Mouse (Mus musculus) hindbrain, embryonic 10.5 days (tissue): ENCODE data around the gene Ccser2. TPM values are rescaled to one million over a fixed set of nuclear protein-coding genes. Genes with fewer than 3 reads are reported as not detected.
A peak's percentile ranks its signal among the peaks of the same experiment; 100 is the strongest.

Experiments
- DNase-seq: peaks from one replicate; pipeline ENCODE4 v3.0.0-alpha.2; 2017; ENCODE audit warnings: low spot score
- H3K27ac ChIP-seq: fragments of 300-500 bp; sonication (generic); 2 replicates; pipeline ENCODE4 v1.5.1; 2016; ENCODE audit warnings: mild to moderate bottlenecking, moderate library complexity
- H3K27me3 ChIP-seq: fragments of 300-500 bp; sonication (generic); 2 replicates; pipeline ENCODE4 v1.6.1; 2016; ENCODE audit warnings: mild to moderate bottlenecking; ENCODE audit not compliant: poor library complexity, insufficient read depth, severe bottlenecking
- H3K36me3 ChIP-seq: fragments of 300-500 bp; sonication (generic); 2 replicates; pipeline ENCODE4 v1.6.1; 2016; ENCODE audit warnings: mild to moderate bottlenecking, moderate library complexity
- H3K4me1 ChIP-seq: fragments of 300-500 bp; sonication (generic); replicated peaks from 2 replicates; pipeline ENCODE4 v1.6.1; 2016; ENCODE audit warnings: mild to moderate bottlenecking
- H3K4me3 ChIP-seq: fragments of 300-500 bp; sonication (generic); 2 replicates; pipeline ENCODE4 v1.5.1; 2016; ENCODE audit warnings: mild to moderate bottlenecking, moderate library complexity
- H3K9me3 ChIP-seq: fragments of 300-500 bp; sonication (generic); 2 replicates; pipeline ENCODE4 v1.6.1; 2016; ENCODE audit warnings: mild to moderate bottlenecking, moderate library complexity
- WGBS: fragments of 180-500 bp; shearing (Covaris S2); methylation state at CpG from one replicate; pipeline ENCODE4 v1.1.7; 2016; 5-methylcytosine and 5-hydroxymethylcytosine counted together
- polyA plus RNA-seq: library from polyadenylated mRNA; unstranded; fragments of >200 nt; fragmentation: Nextera tagmentation; extraction: Ambion mirVana; gene quantifications from 2 replicates; pipeline ENCODE4 v1.2.1, GENCODE M21; 2016

Gene Ccser2
- polyA plus RNA-seq, 1 experiment from 2014 or later = 34.9 TPM

GRCm38 (mm10) chr14:36894701-36895100, 73.9 kb downstream of the Ccser2 start:
- Histone ChIP-seq H3K27ac (no peak overlapping the region), H3K36me3 (peaks cover 15% of the 10 kb centered on the region), H3K9me3 (no peaks in the 10 kb centered on the region), H3K4me1 (no peaks in the 10 kb centered on the region), H3K27me3 (no peaks in the 10 kb centered on the region), H3K4me3 (no peak overlapping the region)
- WGBS = 94% methylated on average over 3 of the region's 3 CpGs
- no peak for DNase-seq

- Histone ChIP-seq H3K4me1 (no peaks in the 10 kb centered on the region), H3K27me3 (no peaks in the 10 kb centered on the region), H3K9me3 (no peaks in the 10 kb centered on the region), H3K36me3 (peaks cover 11% of the 10 kb centered on the region), H3K27ac (no peak overlapping the region), H3K4me3 (no peak overlapping the region)
- 69% methylated on average over 2 of the region's 2 CpGs for WGBS
- DNase-seq = no peak
Measured at GRCm38 (mm10) chr14:36892762-36893358, 75.7 kb downstream of the Ccser2 start.

- Histone ChIP-seq H3K36me3 (peaks cover 5% of the 10 kb centered on the region; the same call in 1 of the 2 replicates), H3K4me3 (no peak overlapping the region), H3K9me3 (no peaks in the 10 kb centered on the region), H3K27ac (no peak overlapping the region), H3K27me3 (no peaks in the 10 kb centered on the region), H3K4me1 (no peaks in the 10 kb centered on the region)
- WGBS = 81% methylated on average over 7 of the region's 7 CpGs
- DNase-seq = no peak
Measured at GRCm38 (mm10) chr14:36890130-36890529, 78.4 kb downstream of the Ccser2 start.

GRCm38 (mm10) chr14:36885680-36886079, 82.9 kb downstream of the Ccser2 start:
- Histone ChIP-seq H3K4me1 (no peaks in the 10 kb centered on the region), H3K9me3 (no peaks in the 10 kb centered on the region)
- WGBS = 92% methylated on average over 5 of the region's 5 CpGs

GRCm38 (mm10) chr14:36885117-36885516, 83.5 kb downstream of the Ccser2 start:
- Histone ChIP-seq H3K27ac (no peak overlapping the region), H3K4me1 (no peaks in the 10 kb centered on the region), H3K27me3 (no peaks in the 10 kb centered on the region), H3K4me3 (no peak overlapping the region), H3K9me3 (no peaks in the 10 kb centered on the region), H3K36me3 (peaks cover 15% of the 10 kb centered on the region)
- DNase-seq = no peak
- 92% methylated on average over 1 of the region's 1 CpGs for WGBS

More at GRCm38 (mm10) chr14:36885680-36886079, 82.9 kb downstream of the Ccser2 start:
- Histone ChIP-seq H3K36me3 (peaks cover 17% of the 10 kb centered on the region), H3K27me3 (no peaks in the 10 kb centered on the region), H3K27ac (no peak overlapping the region), H3K4me3 (no peak overlapping the region)
- no peak for DNase-seq

GRCm38 (mm10) chr14:36883576-36883975, 85.0 kb downstream of the Ccser2 start:
- Histone ChIP-seq H3K4me1 (no peaks in the 10 kb centered on the region), H3K4me3 (no peak overlapping the region), H3K27ac (no peak overlapping the region), H3K9me3 (no peaks in the 10 kb centered on the region), H3K36me3 (peaks cover 23% of the 10 kb centered on the region), H3K27me3 (no peaks in the 10 kb centered on the region)
- WGBS = 44% methylated on average over 3 of the region's 3 CpGs
- DNase-seq = no peak

- H3K36me3 ChIP-seq = no peaks in the 10 kb centered on the region
- no peaks in the 10 kb centered on the region for H3K27me3 ChIP-seq
- peaks cover 7% of the 10 kb centered on the region for H3K4me1 ChIP-seq
- DNase-seq = no peak
- H3K27ac ChIP-seq = no peak overlapping the region
- no peaks in the 10 kb centered on the region for H3K9me3 ChIP-seq
- no peak overlapping the region for H3K4me3 ChIP-seq
- 55% methylated on average over 6 of the region's 6 CpGs for WGBS
Measured at GRCm38 (mm10) chr14:36870257-36870656, 98.3 kb downstream of the Ccser2 start.

GRCm38 (mm10) chr14:36868769-36869362, 99.7 kb downstream of the Ccser2 start:
- DNase-seq = no peak
- H3K27ac ChIP-seq = no peak overlapping the region
- peaks cover 10% of the 10 kb centered on the region for H3K4me1 ChIP-seq
- WGBS = 84% methylated on average over 14 of the region's 14 CpGs
- no peaks in the 10 kb centered on the region for H3K9me3 ChIP-seq
- H3K27me3 ChIP-seq = no peaks in the 10 kb centered on the region
- no peaks in the 10 kb centered on the region for H3K36me3 ChIP-seq
- no peak overlapping the region for H3K4me3 ChIP-seq

GRCm38 (mm10) chr14:36866966-36867700, 101.4 kb downstream of the Ccser2 start:
- no peak overlapping the region for H3K27ac ChIP-seq
- no peaks in the 10 kb centered on the region for H3K9me3 ChIP-seq
- H3K27me3 ChIP-seq = no peaks in the 10 kb centered on the region
- peaks cover 10% of the 10 kb centered on the region for H3K4me1 ChIP-seq
- 21% methylated on average over 6 of the region's 6 CpGs for WGBS
- H3K36me3 ChIP-seq = no peaks in the 10 kb centered on the region
- DNase-seq = peak; percentile 33
- no peak overlapping the region for H3K4me3 ChIP-seq

GRCm38 (mm10) chr14:36863877-36864489, 104.6 kb downstream of the Ccser2 start:
- peak overlapping the region; percentile 27 for H3K4me3 ChIP-seq
- peaks cover 3% of the 10 kb centered on the region; the same call in 1 of the 2 replicates for H3K4me1 ChIP-seq
- H3K9me3 ChIP-seq = no peaks in the 10 kb centered on the region
- 28% methylated on average over 15 of the region's 15 CpGs for WGBS
- peak; percentile 84 for DNase-seq
- H3K36me3 ChIP-seq = no peaks in the 10 kb centered on the region
- no peaks in the 10 kb centered on the region for H3K27me3 ChIP-seq
- no peak overlapping the region for H3K27ac ChIP-seq

- H3K27ac ChIP-seq = no peak overlapping the region
- H3K9me3 ChIP-seq = no peaks in the 10 kb centered on the region
- H3K4me1 ChIP-seq = peaks cover 3% of the 10 kb centered on the region; the same call in 1 of the 2 replicates
- no peaks in the 10 kb centered on the region for H3K36me3 ChIP-seq
- DNase-seq = peak; percentile 72
- no peaks in the 10 kb centered on the region for H3K27me3 ChIP-seq
- whole genome bisulfite sequencing = 26% methylated on average over 7 of the region's 7 CpGs
- no peak overlapping the region for H3K4me3 ChIP-seq
Measured at GRCm38 (mm10) chr14:36862387-36862786, 106.2 kb downstream of the Ccser2 start.

GRCm38 (mm10) chr14:36858932-36859331, 109.6 kb downstream of the Ccser2 start:
- Histone ChIP-seq H3K4me3 (no peak overlapping the region), H3K27me3 (no peaks in the 10 kb centered on the region), H3K36me3 (no peaks in the 10 kb centered on the region), H3K9me3 (no peaks in the 10 kb centered on the region), H3K27ac (no peak overlapping the region), H3K4me1 (peaks cover 1% of the 10 kb centered on the region; the same call in 1 of the 2 replicates)
- WGBS = 80% methylated on average over 4 of the region's 4 CpGs
- DNase-seq = no peak

GRCm38 (mm10) chr14:36852972-36853371, 115.6 kb downstream of the Ccser2 start:
- Histone ChIP-seq H3K27me3 (no peaks in the 10 kb centered on the region), H3K36me3 (no peaks in the 10 kb centered on the region), H3K4me3 (no peak overlapping the region), H3K9me3 (no peaks in the 10 kb centered on the region), H3K27ac (no peak overlapping the region), H3K4me1 (no peaks in the 10 kb centered on the region)
- DNase-seq = no peak
- WGBS = 65% methylated on average over 4 of the region's 4 CpGs
